Mouse (Mus musculus) G1E (cell line): ENCODE results near the gene Mpig6b.

Experiments used
- CTCF ChIP-seq: IDR thresholded peaks from 2 replicates; pipeline ENCODE4 v1.5.1; 2012; ENCODE audit warnings: low read depth, low read length, inconsistent platforms, mixed read lengths
- GATA1 ChIP-seq: IDR thresholded peaks from 2 replicates; pipeline ENCODE4 v1.6.1; 2012; ENCODE audit warnings: borderline replicate concordance, low read length, inconsistent platforms, mixed read lengths
- GATA2 ChIP-seq: IDR thresholded peaks from 2 replicates; pipeline ENCODE4 v1.6.1; 2012; ENCODE audit warnings: low read depth, low read length, inconsistent platforms, borderline replicate concordance
- POLR2AphosphoS5 ChIP-seq: IDR thresholded peaks from 2 replicates; pipeline ENCODE4 v1.6.1; 2012; ENCODE audit warnings: low read depth, low read length, inconsistent platforms; ENCODE audit not compliant: insufficient replicate concordance
- TAL1 ChIP-seq: conservative IDR thresholded peaks from 2 replicates; pipeline ENCODE4 v1.6.1; 2012; ENCODE audit warnings: low read depth, low read length, inconsistent platforms, mixed read lengths

DNA sequence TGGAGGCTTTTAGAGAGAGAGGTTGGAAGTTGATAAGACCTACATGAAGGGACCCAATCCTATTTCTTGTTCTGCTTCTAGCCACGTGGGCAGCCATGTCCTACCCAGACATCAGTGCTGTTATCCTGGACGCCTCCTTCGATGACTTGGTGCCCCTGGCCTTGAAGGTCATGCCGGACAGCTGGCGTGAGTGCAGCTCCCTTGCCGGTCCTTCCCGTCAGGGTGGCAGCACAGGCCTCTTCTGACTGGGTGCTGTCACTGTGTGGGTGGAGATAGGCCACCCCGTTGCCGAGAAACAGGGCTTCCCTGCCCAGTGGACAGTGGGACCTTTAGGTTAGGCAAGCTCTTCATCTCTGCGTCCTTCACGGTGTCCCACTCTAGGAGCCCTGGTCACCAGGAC lies 35.2 kb upstream of the Mpig6b start:
- TF ChIP-seq GATA1 (no peak), POLR2AphosphoS5 (no peak), CTCF (no peak), TAL1 (no peak), GATA2 (no peak)
